Mouse (Mus musculus): ENCODE measurements at regions not wholly inside any gene's neighbourhood (a gene's known extent, or its start where the extent isn't known, plus 50 kb on each side); places are given as distances from the start of the nearest gene placed in this dataset.

DNA sequence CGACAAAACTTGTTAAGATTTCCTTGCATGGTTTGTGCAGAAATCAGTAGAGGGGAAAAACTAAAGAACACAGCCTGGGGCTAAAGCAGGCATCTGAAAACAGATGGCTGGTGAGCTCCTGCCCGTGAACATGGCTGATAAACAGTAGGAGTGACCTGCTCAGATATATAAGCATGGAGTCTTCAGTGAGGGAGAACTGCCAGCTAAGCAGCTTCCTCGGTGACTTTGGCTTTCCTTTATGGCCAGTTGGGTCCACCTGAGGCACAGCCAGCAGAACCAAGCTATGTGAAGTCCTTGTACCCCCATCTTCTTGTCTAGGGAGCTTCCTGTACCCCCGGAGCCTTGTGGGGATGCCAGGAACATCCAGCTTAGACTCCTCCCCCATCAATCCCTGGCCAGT, 139.8 kb upstream of the Gm10295 start:
- no peak for TF ChIP-seq POLR2A (IDR thresholded peaks at IDR 0.05; ENCODE audit: insufficient read length, low read depth)
- no peak for TF ChIP-seq REST (IDR thresholded peaks at IDR 0.05; ENCODE audit: insufficient read depth, insufficient read length)
- no peak for TF ChIP-seq MAX (IDR thresholded peaks at IDR 0.05; ENCODE audit: low read depth)
- TF ChIP-seq POLR2AphosphoS2 (IDR thresholded peaks at IDR 0.05; ENCODE audit: insufficient read length, low read depth): no peak
- TF ChIP-seq TCF3 (IDR thresholded peaks at IDR 0.05; ENCODE audit: insufficient read length, low read depth): no peak
- no peak for TF ChIP-seq MYOG (IDR thresholded peaks at IDR 0.05; ENCODE audit: control insufficient read depth in 1 of 3, insufficient read depth in 1 of 3, insufficient read length in 2 of 3, low read depth in 2 of 3)
- no peak for TF ChIP-seq USF1 (IDR thresholded peaks at IDR 0.05; ENCODE audit: low read depth)
- no peak for TF ChIP-seq MYOD1 (IDR thresholded peaks at IDR 0.05; ENCODE audit: control insufficient read depth in 1 of 3, insufficient read length in 2 of 3, low read depth in 2 of 3)
- no peak for TF ChIP-seq E2F4 (IDR thresholded peaks at IDR 0.05; ENCODE audit: insufficient read depth)
- no peak for TF ChIP-seq SRF (IDR thresholded peaks at IDR 0.05; ENCODE audit: control insufficient read depth, insufficient read length, low read depth)

Data from myocyte (in vitro differentiated cells).